Mouse (Mus musculus) embryonic fibroblast, embryonic 13.5 days (primary cell): ENCODE measurements around the gene Mapre3.

Experiments used
- CTCF ChIP-seq: IDR thresholded peaks from 2 replicates; pipeline ENCODE4 v1.5.1; 2011; ENCODE audit warnings: mild to moderate bottlenecking, control low read depth, low read length, moderate library complexity, borderline replicate concordance; ENCODE audit not compliant: insufficient read depth
- POLR2A ChIP-seq: IDR thresholded peaks from 2 replicates; pipeline ENCODE4 v1.6.1; 2011; ENCODE audit warnings: low read depth, mild to moderate bottlenecking, control low read depth, low read length, moderate library complexity

DNA sequence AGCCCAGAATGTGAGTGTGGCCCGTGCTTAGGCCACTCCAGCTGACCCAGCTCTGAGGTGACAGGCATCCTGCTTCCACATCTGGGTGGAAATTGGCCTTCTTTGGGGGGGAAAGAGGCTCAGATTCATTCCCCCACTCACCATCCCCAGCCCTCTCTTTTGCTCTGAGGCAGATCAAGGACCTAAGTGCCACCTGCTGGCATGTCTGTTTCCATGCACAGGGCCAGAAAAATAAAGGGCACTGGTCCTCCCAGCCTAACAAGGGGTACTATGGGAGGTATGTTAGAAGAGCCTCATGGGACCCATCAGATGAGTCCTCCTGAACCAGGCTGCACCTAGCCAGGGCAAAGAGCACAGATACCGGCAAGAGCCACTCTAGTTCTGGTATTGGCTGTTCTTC, 41.7 kb downstream of the Mapre3 start:
- TF ChIP-seq CTCF (no peak), POLR2A (no peak)
